Mouse (Mus musculus) neural tube, embryonic 14.5 days (tissue): ENCODE measurements around the gene Atp11a. TPM values are rescaled to one million over a fixed set of nuclear protein-coding genes. Genes with fewer than 3 reads are reported as not detected.

Experiments used
- ATAC-seq: fragments of 200-750 bp; cut with Nextera tagmentation; 2 replicates; pipeline ENCODE4 v1.8.0; 2017; ENCODE audit warnings: low read depth, mild to moderate bottlenecking, moderate TSS enrichment, moderate library complexity
- H3K27ac ChIP-seq: fragments of 300-500 bp; sonication (generic); 2 replicates; pipeline ENCODE4 v1.5.1; 2014; ENCODE audit warnings: low read depth, mild to moderate bottlenecking, control low read depth, low read length, moderate library complexity, mixed read lengths
- H3K27me3 ChIP-seq: fragments of 300-500 bp; sonication (generic); 2 replicates; pipeline ENCODE4 v1.6.1; 2014; ENCODE audit warnings: low read length; ENCODE audit not compliant: control insufficient read depth, insufficient read depth
- H3K36me3 ChIP-seq: fragments of 300-500 bp; sonication (generic); 2 replicates; pipeline ENCODE4 v1.6.1; 2014; ENCODE audit warnings: low read length, mixed read lengths; ENCODE audit not compliant: control insufficient read depth, insufficient read depth
- H3K4me1 ChIP-seq: fragments of 300-500 bp; sonication (generic); 2 replicates; pipeline ENCODE4 v1.6.1; 2014; ENCODE audit warnings: low read length; ENCODE audit not compliant: control insufficient read depth, insufficient read depth
- H3K4me2 ChIP-seq: fragments of 300-500 bp; sonication (generic); 2 replicates; pipeline ENCODE4 v1.6.1; 2014; ENCODE audit warnings: mild to moderate bottlenecking, low read depth, low read length, control low read depth
- H3K4me3 ChIP-seq: fragments of 300-500 bp; sonication (generic); 2 replicates; pipeline ENCODE4 v1.5.1; 2014; ENCODE audit warnings: low read depth, low read length, control low read depth, mixed read lengths
- H3K9ac ChIP-seq: fragments of 300-500 bp; sonication (generic); replicated peaks from 2 replicates; pipeline ENCODE4 v1.6.1; 2014; ENCODE audit warnings: low read depth, mild to moderate bottlenecking, control low read depth, low read length, mixed read lengths
- H3K9me3 ChIP-seq: fragments of 300-500 bp; sonication (generic); 2 replicates; pipeline ENCODE4 v1.6.1; 2016; ENCODE audit warnings: low read length; ENCODE audit not compliant: control insufficient read depth
- WGBS: fragments of 180-500 bp; shearing (Covaris S2); extraction: QIAGEN DNeasy Blood & Tissue Kit; methylation state at CpG from one replicate; pipeline ENCODE4 v1.1.7; 2014; 5-methylcytosine and 5-hydroxymethylcytosine counted together
- polyA plus RNA-seq: library from polyadenylated mRNA; unstranded; fragments of >200 nt; fragmentation: Nextera tagmentation; extraction: Ambion mirVana; gene quantifications from 2 replicates; pipeline ENCODE4 v1.2.1, GENCODE M21; 2014

Atp11a gene
- polyA plus RNA-seq, 1 experiment from 2014 or later, result 17.1 TPM

DNA sequence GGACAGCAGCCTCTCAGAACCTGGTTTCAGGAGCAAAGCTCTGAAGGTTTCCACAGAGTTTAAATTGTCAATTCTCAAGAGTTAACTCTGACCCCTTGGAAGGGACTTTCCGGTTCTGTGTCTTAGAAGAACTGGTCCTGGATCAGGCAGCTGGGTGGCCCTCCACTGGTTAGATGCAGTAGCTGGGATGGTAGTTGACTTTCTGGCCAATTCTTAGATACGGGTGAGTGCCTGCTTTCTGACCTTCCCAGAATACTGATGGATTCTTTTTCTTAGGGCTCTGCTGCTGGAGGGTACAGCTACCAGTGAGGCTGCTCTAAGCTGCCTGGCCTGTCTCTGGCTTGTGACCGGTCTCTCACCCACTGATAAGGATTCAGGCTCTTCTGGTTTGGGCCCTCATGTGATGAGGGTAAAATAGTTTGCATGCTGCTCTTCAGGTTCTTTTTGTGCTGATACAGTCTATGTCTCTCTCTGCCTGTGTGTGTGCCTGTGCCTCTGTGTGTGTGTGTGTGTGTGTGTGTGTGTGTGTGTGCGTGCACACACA is 6.8 kb downstream of the Atp11a start:
- Histone ChIP-seq H3K27ac (no peak overlapping the region), H3K4me2 (no peak overlapping the region), H3K4me1 (0 out of 2 replicates have a peak, but pooled peaks cover 1% of the 10 kb centered on the region), H3K9me3 (no peaks in the 10 kb centered on the region), H3K9ac (no peak overlapping the region), H3K36me3 (no peaks in the 10 kb centered on the region), H3K4me3 (no peak overlapping the region), H3K27me3 (no peaks in the 10 kb centered on the region)
- 86% methylated on average over 4 of the region's 4 CpGs for WGBS
- ATAC-seq, result no peak

DNA sequence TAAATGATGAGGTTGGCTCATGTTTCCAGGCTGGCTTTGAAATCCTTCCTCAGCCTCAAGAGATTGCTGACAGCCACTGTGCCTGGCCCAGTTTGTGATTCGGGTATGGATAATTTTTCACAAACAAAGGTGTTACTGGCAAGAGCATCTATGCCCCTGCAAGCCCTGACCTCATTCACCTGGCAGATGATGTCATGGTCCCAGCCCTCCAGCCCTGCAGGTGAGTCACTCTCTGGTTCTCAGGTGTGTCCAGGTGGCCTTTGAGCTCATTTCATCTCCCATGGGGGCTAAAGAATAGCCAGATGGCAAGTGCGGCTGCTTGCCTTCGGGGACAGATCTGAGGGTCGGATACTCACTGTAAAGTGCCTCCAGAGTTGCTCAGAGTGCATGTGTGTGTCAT is 8.2 kb downstream of the Atp11a start:
- Histone ChIP-seq H3K27me3 (no peaks in the 10 kb centered on the region), H3K4me1 (no peaks in the 10 kb centered on the region), H3K4me3 (no peak overlapping the region), H3K9me3 (no peaks in the 10 kb centered on the region), H3K27ac (no peak overlapping the region), H3K4me2 (no peak overlapping the region), H3K36me3 (no peaks in the 10 kb centered on the region), H3K9ac (no peak overlapping the region)
- no peak for ATAC-seq
- WGBS, result 90% methylated on average over 4 of the region's 4 CpGs

- WGBS, result 94% methylated on average over 3 of the region's 3 CpGs
- Histone ChIP-seq H3K4me3 (no peak overlapping the region), H3K4me2 (no peak overlapping the region), H3K27ac (no peak overlapping the region), H3K4me1 (no peaks in the 10 kb centered on the region), H3K9me3 (no peaks in the 10 kb centered on the region), H3K9ac (no peak overlapping the region), H3K27me3 (no peaks in the 10 kb centered on the region), H3K36me3 (no peaks in the 10 kb centered on the region)
- ATAC-seq, result no peak
Observed at GRCm38 (mm10) chr8:12767176-12767575, 10.4 kb downstream of the Atp11a start.

- Histone ChIP-seq H3K4me2 (no peak overlapping the region), H3K27me3 (no peaks in the 10 kb centered on the region), H3K9ac (no peak overlapping the region), H3K4me3 (no peak overlapping the region), H3K27ac (no peak overlapping the region), H3K4me1 (no peaks in the 10 kb centered on the region), H3K9me3 (no peaks in the 10 kb centered on the region), H3K36me3 (no peaks in the 10 kb centered on the region)
- WGBS, result 87% methylated on average over 6 of the region's 6 CpGs
- ATAC-seq, result no peak
Observed at GRCm38 (mm10) chr8:12768747-12769146, 11.9 kb downstream of the Atp11a start.

- Histone ChIP-seq H3K36me3 (no peaks in the 10 kb centered on the region), H3K27ac (no peak overlapping the region), H3K4me1 (no peaks in the 10 kb centered on the region), H3K27me3 (no peaks in the 10 kb centered on the region), H3K9ac (no peak overlapping the region), H3K4me2 (no peak overlapping the region), H3K9me3 (no peaks in the 10 kb centered on the region), H3K4me3 (no peak overlapping the region)
- 88% methylated on average over 7 of the region's 7 CpGs for WGBS
- ATAC-seq, result no peak
Observed at GRCm38 (mm10) chr8:12769296-12769695, 12.5 kb downstream of the Atp11a start.

GRCm38 (mm10) chr8:12772319-12772718 is 15.5 kb downstream of the Atp11a start:
- H3K9ac ChIP-seq, result no peak overlapping the region
- H3K4me2 ChIP-seq, result no peak overlapping the region
- H3K9me3 ChIP-seq, result no peaks in the 10 kb centered on the region
- H3K4me3 ChIP-seq, result no peak overlapping the region
- no peaks in the 10 kb centered on the region for H3K4me1 ChIP-seq
- H3K36me3 ChIP-seq, result no peaks in the 10 kb centered on the region
- no peaks in the 10 kb centered on the region for H3K27me3 ChIP-seq
- ATAC-seq, result no peak
- WGBS, result 97% methylated on average over 2 of the region's 2 CpGs
- H3K27ac ChIP-seq, result no peak overlapping the region

- H3K27me3 ChIP-seq, result no peaks in the 10 kb centered on the region
- no peaks in the 10 kb centered on the region for H3K36me3 ChIP-seq
- no peak overlapping the region for H3K4me3 ChIP-seq
- no peak overlapping the region for H3K9ac ChIP-seq
- H3K4me1 ChIP-seq, result no peaks in the 10 kb centered on the region
- 85% methylated on average over 4 of the region's 4 CpGs for WGBS
- H3K4me2 ChIP-seq, result no peak overlapping the region
- H3K9me3 ChIP-seq, result no peaks in the 10 kb centered on the region
- ATAC-seq, result no peak
- H3K27ac ChIP-seq, result no peak overlapping the region
Observed at GRCm38 (mm10) chr8:12773914-12774313, 17.1 kb downstream of the Atp11a start.

DNA sequence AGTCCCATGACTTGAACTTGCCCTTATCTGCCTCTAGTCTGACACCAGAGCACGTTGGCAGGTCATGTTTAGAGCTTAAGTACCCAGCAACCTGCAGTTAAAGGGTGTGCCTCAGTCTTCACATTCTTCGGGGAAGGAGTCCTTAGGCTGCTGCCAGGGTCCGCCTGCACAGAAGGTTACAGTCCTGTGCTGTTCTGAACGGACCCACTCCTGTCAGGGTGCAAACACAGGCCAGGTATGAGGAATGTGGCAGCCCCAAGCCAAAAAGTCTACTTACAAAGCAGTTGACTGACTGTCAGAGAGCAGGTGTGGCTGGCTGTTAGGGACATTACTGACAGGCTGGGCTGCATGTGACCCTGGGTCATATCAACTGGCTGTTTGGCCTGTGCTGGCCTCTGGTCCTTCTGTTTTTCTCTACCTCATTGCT is 18.1 kb downstream of the Atp11a start:
- Histone ChIP-seq H3K36me3 (no peaks in the 10 kb centered on the region), H3K9ac (no peak overlapping the region), H3K27me3 (no peaks in the 10 kb centered on the region), H3K4me3 (no peak overlapping the region), H3K4me1 (no peaks in the 10 kb centered on the region), H3K27ac (no peak overlapping the region), H3K9me3 (no peaks in the 10 kb centered on the region), H3K4me2 (no peak overlapping the region)
- no peak for ATAC-seq
- WGBS, result 72% methylated on average over 4 of the region's 4 CpGs

DNA sequence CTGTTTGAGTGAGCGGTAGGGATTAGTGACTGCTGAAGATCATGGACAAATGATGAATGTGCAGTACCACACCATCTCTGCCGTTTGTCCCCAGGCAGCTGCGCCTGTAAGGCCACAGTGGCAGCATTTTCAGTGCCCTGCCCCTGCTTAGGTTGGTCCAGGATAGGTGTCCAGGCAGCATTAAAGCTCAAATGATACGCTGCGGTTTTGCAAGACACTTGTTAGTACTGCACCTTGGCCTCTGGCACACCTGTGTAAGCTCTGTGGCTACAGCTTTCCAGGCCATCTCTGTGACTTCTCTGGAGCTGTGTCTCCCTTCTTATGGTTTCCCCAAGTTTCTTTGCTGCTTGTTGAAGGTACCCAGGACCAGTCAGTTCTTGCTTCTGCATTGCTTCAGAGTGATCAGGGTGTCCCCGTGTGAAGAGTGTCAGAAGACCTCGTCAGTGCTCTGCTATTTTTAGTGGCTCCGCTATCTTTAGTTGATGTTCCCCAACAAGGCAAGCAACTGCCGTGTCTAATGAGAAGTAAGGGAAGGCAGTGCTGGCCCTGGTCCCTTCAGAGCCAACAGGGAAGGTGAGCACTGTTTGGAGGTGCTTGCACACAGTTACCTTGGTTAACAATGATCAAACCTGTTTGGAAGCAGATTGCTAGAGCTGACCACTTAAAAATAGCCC is 18.6 kb downstream of the Atp11a start:
- Histone ChIP-seq H3K4me2 (no peak overlapping the region), H3K9me3 (no peaks in the 10 kb centered on the region), H3K4me1 (no peaks in the 10 kb centered on the region), H3K4me3 (no peak overlapping the region), H3K27me3 (no peaks in the 10 kb centered on the region), H3K27ac (no peak overlapping the region), H3K9ac (no peak overlapping the region), H3K36me3 (no peaks in the 10 kb centered on the region)
- ATAC-seq, result no peak
- WGBS, result 81% methylated on average over 9 of the region's 9 CpGs
